Mouse (Mus musculus): ENCODE measurements around the gene Mia. TPM values are rescaled to one million over a fixed set of nuclear protein-coding genes. Genes with fewer than 3 reads are reported as not detected.

The Mia gene
- total and polyA plus RNA-seq, 2 experiments from 2014 or later, result 17.6 to 20.6 TPM

DNA sequence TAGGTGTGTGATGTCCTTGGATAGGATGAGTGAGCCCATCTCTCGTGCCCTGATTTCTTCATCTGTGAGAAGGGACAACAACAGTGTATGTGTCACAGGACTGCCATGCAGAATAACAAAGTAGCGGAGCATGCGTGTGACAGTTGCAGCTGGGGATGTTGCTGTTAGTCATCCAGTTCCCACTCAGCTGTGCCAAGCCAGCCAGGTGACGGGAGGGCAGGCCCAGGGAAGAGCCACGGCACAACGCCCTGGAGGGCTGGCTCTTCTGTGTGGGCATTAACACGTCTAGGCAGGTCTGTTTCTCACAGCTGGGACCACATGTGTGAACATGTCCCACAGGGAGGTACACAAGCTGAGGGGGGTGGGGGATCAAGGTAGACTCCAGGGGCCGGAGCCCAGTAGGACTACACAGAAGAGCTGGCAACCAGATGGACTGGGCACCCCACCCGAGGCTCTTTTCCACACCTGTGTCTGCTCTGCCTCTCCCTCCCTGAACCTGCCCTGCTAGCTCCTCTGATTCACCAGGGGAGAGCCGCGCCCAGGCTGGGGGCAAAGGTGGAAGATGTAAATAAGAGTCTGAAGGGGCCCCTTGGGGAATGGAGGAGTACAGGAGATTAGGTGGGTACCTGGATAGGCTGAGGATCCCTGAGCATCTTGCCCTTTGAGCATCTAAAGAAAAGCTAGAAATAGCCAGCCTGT lies 44.1 kb upstream of the Mia start:
- Histone ChIP-seq H3K9ac (replicated peaks; ENCODE audit: low read length, poor library complexity, severe bottlenecking) (peak overlapping the region; percentile 86), H3K36me3 (ENCODE audit: insufficient read depth, low read length) (no peaks in the 10 kb centered on the region), H3K4me3 (ENCODE audit: low read depth, low read length) (peak overlapping the region; percentile 78), H3K27ac (ENCODE audit: low read depth, low read length) (no peak overlapping the region), H3K4me2 (ENCODE audit: low read depth, low read length, poor library complexity, severe bottlenecking) (peak overlapping the region; percentile 91), H3K9me3 (ENCODE audit: low read length) (no peaks in the 10 kb centered on the region), H3K27me3 (ENCODE audit: insufficient read depth, low read length) (no peaks in the 10 kb centered on the region), H3K4me1 (ENCODE audit: insufficient read depth, low read length) (peaks cover 33% of the 10 kb centered on the region)
- no peak for ATAC-seq (ENCODE audit: low FRiP score)
- WGBS, result 73% methylated on average over 11 of the region's 11 CpGs
- TF ChIP-seq CTCF (IDR thresholded peaks at IDR 0.05), result no peak
- no peak for DNase-seq (ENCODE audit: low spot score)

DNA sequence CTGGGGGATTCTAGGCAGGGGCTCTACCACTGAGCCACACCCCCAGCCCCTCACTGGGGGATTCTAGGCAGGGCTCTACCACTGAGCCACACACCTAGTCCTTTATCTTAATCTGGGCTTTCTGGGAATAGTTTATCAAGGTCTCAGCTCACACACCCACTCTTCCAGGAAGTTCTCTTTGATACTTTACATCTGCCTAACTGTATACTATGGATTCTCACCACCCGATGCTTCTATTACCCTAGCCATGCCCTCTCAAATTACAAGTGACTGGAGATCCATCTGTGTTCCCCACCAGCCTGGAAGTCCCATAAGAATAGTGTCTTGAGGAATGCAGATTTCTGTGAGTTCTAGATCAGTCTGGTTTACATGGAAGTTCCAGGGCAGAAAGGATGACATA lies 41.6 kb upstream of the Mia start:
- DNase-seq (ENCODE audit: low spot score), result no peak
- WGBS, result 90% methylated on average over 1 of the region's 1 CpGs
- TF ChIP-seq CTCF (IDR thresholded peaks at IDR 0.05), result no peak
- no peak overlapping the region for H3K9ac ChIP-seq (replicated peaks; ENCODE audit: low read length, poor library complexity, severe bottlenecking)
- peaks cover 33% of the 10 kb centered on the region for H3K4me1 ChIP-seq (ENCODE audit: insufficient read depth, low read length)
- H3K4me3 ChIP-seq (ENCODE audit: low read depth, low read length), result no peak overlapping the region
- peaks cover 6% of the 10 kb centered on the region; the same call in 1 of the 2 replicates for H3K36me3 ChIP-seq (ENCODE audit: insufficient read depth, low read length)
- H3K9me3 ChIP-seq (ENCODE audit: low read length), result no peaks in the 10 kb centered on the region
- H3K27me3 ChIP-seq (ENCODE audit: insufficient read depth, low read length), result no peaks in the 10 kb centered on the region
- ATAC-seq (ENCODE audit: low FRiP score), result no peak
- no peak overlapping the region for H3K27ac ChIP-seq (ENCODE audit: low read depth, low read length)
- H3K4me2 ChIP-seq (ENCODE audit: low read depth, low read length, poor library complexity, severe bottlenecking), result no peak overlapping the region

DNA sequence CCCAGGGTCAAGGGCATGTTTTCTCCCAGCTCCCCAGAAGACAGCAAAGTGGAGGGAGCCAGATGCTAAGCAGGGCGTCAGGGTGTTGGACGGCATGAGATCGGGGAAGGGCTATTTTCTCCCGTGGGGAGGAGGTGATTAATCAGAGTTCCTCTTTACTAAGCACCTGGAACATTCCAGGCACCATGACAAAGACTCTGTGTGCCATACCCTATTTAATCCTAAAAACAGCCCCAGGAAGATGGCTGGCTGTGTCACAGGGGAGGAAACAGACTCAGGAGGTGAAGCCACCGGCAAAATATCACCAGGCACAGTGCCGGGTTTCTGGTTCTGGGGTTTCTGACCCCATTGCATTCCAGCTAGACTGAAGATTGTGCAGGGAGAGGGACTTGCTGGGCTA lies 41.0 kb upstream of the Mia start:
- Histone ChIP-seq H3K4me2 (ENCODE audit: low read depth, low read length, poor library complexity, severe bottlenecking) (no peak overlapping the region), H3K27ac (ENCODE audit: low read depth, low read length) (no peak overlapping the region), H3K27me3 (ENCODE audit: insufficient read depth, low read length) (no peaks in the 10 kb centered on the region), H3K9ac (replicated peaks; ENCODE audit: low read length, poor library complexity, severe bottlenecking) (no peak overlapping the region; the same call in 1 of the 2 replicates), H3K4me3 (ENCODE audit: low read depth, low read length) (no peak overlapping the region), H3K9me3 (ENCODE audit: low read length) (no peaks in the 10 kb centered on the region), H3K36me3 (ENCODE audit: insufficient read depth, low read length) (peaks cover 9% of the 10 kb centered on the region; the same call in 1 of the 2 replicates), H3K4me1 (ENCODE audit: insufficient read depth, low read length) (peaks cover 31% of the 10 kb centered on the region)
- TF ChIP-seq CTCF (IDR thresholded peaks at IDR 0.05), result no peak
- ATAC-seq (ENCODE audit: low FRiP score) (no peak), DNase-seq (ENCODE audit: low spot score) (no peak)
- WGBS, result 87% methylated on average over 6 of the region's 6 CpGs

DNA sequence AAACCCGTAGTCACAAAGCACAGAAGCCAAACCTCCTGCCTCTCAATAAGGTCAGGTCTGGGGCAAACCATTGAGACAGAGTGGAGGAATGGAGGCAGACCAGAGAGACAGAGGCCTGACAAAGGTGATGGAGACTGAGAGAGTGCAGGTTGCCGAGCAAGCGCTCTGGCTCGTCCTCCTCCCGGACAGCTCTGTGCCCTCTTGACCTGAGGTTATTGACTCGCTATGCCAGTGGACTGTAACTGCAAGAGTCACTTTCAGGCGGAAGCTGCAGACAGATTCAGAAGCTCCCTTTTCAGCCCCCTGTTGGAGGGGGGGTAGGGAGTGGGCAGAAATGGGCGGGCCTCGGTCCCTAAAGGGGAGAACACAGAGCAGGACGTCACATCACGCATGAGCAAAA lies 39.0 kb upstream of the Mia start:
- no peaks in the 10 kb centered on the region for H3K27me3 ChIP-seq (ENCODE audit: insufficient read depth, low read length)
- ATAC-seq (ENCODE audit: low FRiP score) (no peak), DNase-seq (ENCODE audit: low spot score) (no peak)
- TF ChIP-seq CTCF (IDR thresholded peaks at IDR 0.05), result no peak
- peaks cover 19% of the 10 kb centered on the region; the same call in 1 of the 2 replicates for H3K36me3 ChIP-seq (ENCODE audit: insufficient read depth, low read length)
- no peaks in the 10 kb centered on the region for H3K9me3 ChIP-seq (ENCODE audit: low read length)
- 84% methylated on average over 11 of the region's 11 CpGs for WGBS
- H3K27ac ChIP-seq (ENCODE audit: low read depth, low read length), result no peak overlapping the region
- H3K9ac ChIP-seq (replicated peaks; ENCODE audit: low read length, poor library complexity, severe bottlenecking), result no peak overlapping the region
- no peak overlapping the region for H3K4me3 ChIP-seq (ENCODE audit: low read depth, low read length)
- no peak overlapping the region for H3K4me2 ChIP-seq (ENCODE audit: low read depth, low read length, poor library complexity, severe bottlenecking)
- H3K4me1 ChIP-seq (ENCODE audit: insufficient read depth, low read length), result peaks cover 12% of the 10 kb centered on the region; the same call in 1 of the 2 replicates

DNA sequence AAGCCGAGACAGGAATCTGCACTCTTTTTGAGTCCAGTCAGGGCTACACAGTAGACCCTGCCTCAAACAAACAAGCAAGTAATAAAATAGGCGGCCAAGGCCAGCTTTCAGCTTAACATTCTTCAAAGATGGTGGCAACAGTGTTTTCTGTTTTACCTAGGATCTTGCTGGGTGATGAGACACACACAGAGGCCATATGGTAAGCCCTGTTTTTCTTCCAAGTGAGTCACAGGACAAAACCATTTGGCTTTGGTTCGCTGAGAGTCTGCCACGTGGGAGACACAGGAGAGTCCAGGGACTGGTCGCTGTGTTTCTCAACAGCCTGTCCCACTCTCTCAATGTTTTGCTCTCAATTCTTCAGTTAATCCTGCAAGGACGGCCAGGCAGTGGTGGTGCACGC lies 37.6 kb upstream of the Mia start:
- WGBS, result 85% methylated on average over 7 of the region's 7 CpGs
- no peak overlapping the region for H3K4me3 ChIP-seq (ENCODE audit: low read depth, low read length)
- no peak overlapping the region for H3K4me2 ChIP-seq (ENCODE audit: low read depth, low read length, poor library complexity, severe bottlenecking)
- no peaks in the 10 kb centered on the region for H3K27me3 ChIP-seq (ENCODE audit: insufficient read depth, low read length)
- peaks cover 1% of the 10 kb centered on the region; the same call in 1 of the 2 replicates for H3K4me1 ChIP-seq (ENCODE audit: insufficient read depth, low read length)
- no peak for TF ChIP-seq CTCF (IDR thresholded peaks at IDR 0.05)
- H3K9me3 ChIP-seq (ENCODE audit: low read length), result no peaks in the 10 kb centered on the region
- no peak for DNase-seq (ENCODE audit: low spot score)
- no peak overlapping the region for H3K9ac ChIP-seq (replicated peaks; ENCODE audit: low read length, poor library complexity, severe bottlenecking)
- no peak overlapping the region for H3K27ac ChIP-seq (ENCODE audit: low read depth, low read length)
- H3K36me3 ChIP-seq (ENCODE audit: insufficient read depth, low read length), result peaks cover 28% of the 10 kb centered on the region
- no peak for ATAC-seq (ENCODE audit: low FRiP score)

DNA sequence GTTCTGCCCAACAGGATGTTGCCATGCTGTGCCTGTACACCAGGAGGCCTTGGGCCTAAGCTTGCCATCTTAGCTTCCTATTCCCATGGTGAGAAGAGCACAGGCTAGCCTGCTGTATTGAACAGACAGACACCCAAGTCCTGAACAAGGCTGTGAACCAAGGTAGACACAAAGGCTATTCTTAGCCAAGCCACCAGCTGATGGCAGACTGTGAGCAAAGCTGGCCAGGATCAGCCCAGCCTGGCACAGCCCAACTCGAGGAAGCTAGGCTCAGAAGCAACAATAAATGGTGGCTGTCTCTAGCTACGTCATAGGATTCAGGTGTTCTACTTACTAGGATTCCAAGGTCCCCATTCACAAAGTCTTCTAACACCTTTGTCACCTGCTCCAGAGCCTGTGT lies 31.7 kb upstream of the Mia start:
- no peaks in the 10 kb centered on the region for H3K4me1 ChIP-seq (ENCODE audit: insufficient read depth, low read length)
- H3K27me3 ChIP-seq (ENCODE audit: insufficient read depth, low read length), result no peaks in the 10 kb centered on the region
- ATAC-seq (ENCODE audit: low FRiP score) (no peak), DNase-seq (ENCODE audit: low spot score) (no peak)
- no peak overlapping the region for H3K27ac ChIP-seq (ENCODE audit: low read depth, low read length)
- H3K9me3 ChIP-seq (ENCODE audit: low read length), result no peaks in the 10 kb centered on the region
- TF ChIP-seq CTCF (IDR thresholded peaks at IDR 0.05), result no peak
- H3K4me2 ChIP-seq (ENCODE audit: low read depth, low read length, poor library complexity, severe bottlenecking), result no peak overlapping the region
- no peak overlapping the region for H3K4me3 ChIP-seq (ENCODE audit: low read depth, low read length)
- H3K36me3 ChIP-seq (ENCODE audit: insufficient read depth, low read length), result peaks cover 71% of the 10 kb centered on the region
- no peak overlapping the region for H3K9ac ChIP-seq (replicated peaks; ENCODE audit: low read length, poor library complexity, severe bottlenecking)
- WGBS, result 89% methylated on average over 2 of the region's 2 CpGs

Measured in midbrain, postnatal 0 days (tissue).